Mouse (Mus musculus): ENCODE data around the gene Fam69b. TPM values are rescaled to one million over a fixed set of nuclear protein-coding genes. Genes with fewer than 3 reads are reported as not detected.

Fam69b gene
- 10 to 100 TPM in 1 of 2 experiments, 1 to 10 TPM in 1; 8.6 to 13.9 TPM for total RNA-seq (2021)
- long read RNA-seq, experiment 1, transcript Fam69b-201 (5 exons, 1,622 nt), result major isoform, 5 of 10 reads
- long read RNA-seq, experiment 1, partial matches to known transcripts, result 0 of 10 reads
- long read RNA-seq, experiment 1, other reads (novel, unspliced or antisense), result 5 of 10 reads
- long read RNA-seq, experiment 2, transcript Fam69b-201 (5 exons, 1,622 nt), result major isoform, 54 of 64 reads
- long read RNA-seq, experiment 2, partial matches to known transcripts, result 1 of 64 reads
- long read RNA-seq, experiment 2, other reads (novel, unspliced or antisense), result 9 of 64 reads

- peak; percentile 64 to 67 for DNase-seq (ENCODE audit: low spot score in 2 of 2)
Measured at GRCm38 (mm10) chr2:26627921-26628739, at the start of gene Fam69b. Gene Fam69b, plus strand, starts transcription at chr2:26628457.

GRCm38 (mm10) chr2:26579714-26580113 lies 48.5 kb upstream of the Fam69b start, which contains the start of gene Egfl7:
Gene Egfl7, plus strand, starts transcription at chr2:26580014.
- DNase-seq (ENCODE audit: low spot score in 2 of 2), result no peak

- peak in 1 of 2 experiments; percentile 29 for DNase-seq (ENCODE audit: low spot score in 2 of 2)
Measured at GRCm38 (mm10) chr2:26580751-26581150, 47.5 kb upstream of the Fam69b start.

- DNase-seq (ENCODE audit: low spot score in 2 of 2), result peak in 1 of 2 experiments; percentile 24
Measured at GRCm38 (mm10) chr2:26582203-26582602, 46.1 kb upstream of the Fam69b start.

- peak in 1 of 2 experiments; percentile 22 for DNase-seq (ENCODE audit: low spot score in 2 of 2)
Measured at GRCm38 (mm10) chr2:26582741-26583140, 45.5 kb upstream of the Fam69b start.

- DNase-seq (ENCODE audit: low spot score in 2 of 2), result peak; percentile 51 to 69
Measured at GRCm38 (mm10) chr2:26583640-26584039, 44.6 kb upstream of the Fam69b start.

GRCm38 (mm10) chr2:26585713-26586112 lies 42.5 kb upstream of the Fam69b start:
- no peak for DNase-seq (ENCODE audit: low spot score in 2 of 2)

GRCm38 (mm10) chr2:26586294-26587043 lies 41.8 kb upstream of the Fam69b start, which contains the start of gene Gm20532:
Gene Gm20532, plus strand, starts transcription at chr2:26586639.
- peak; percentile 67 to 72 for DNase-seq (ENCODE audit: low spot score in 2 of 2)

GRCm38 (mm10) chr2:26587044-26587405 lies 41.2 kb upstream of the Fam69b start:
- no peak for DNase-seq (ENCODE audit: low spot score in 2 of 2)

GRCm38 (mm10) chr2:26588573-26588972 lies 39.7 kb upstream of the Fam69b start:
- no peak for DNase-seq (ENCODE audit: low spot score in 2 of 2)

GRCm38 (mm10) chr2:26589284-26589683 lies 39.0 kb upstream of the Fam69b start:
- no peak for DNase-seq (ENCODE audit: low spot score in 2 of 2)

GRCm38 (mm10) chr2:26590282-26590681 lies 38.0 kb upstream of the Fam69b start:
- no peak for DNase-seq (ENCODE audit: low spot score in 2 of 2)

GRCm38 (mm10) chr2:26590962-26591361 lies 37.3 kb upstream of the Fam69b start:
- DNase-seq (ENCODE audit: low spot score in 2 of 2), result no peak

- no peak for DNase-seq (ENCODE audit: low spot score in 2 of 2)
Measured at GRCm38 (mm10) chr2:26591416-26591815, 36.8 kb upstream of the Fam69b start.

- no peak for DNase-seq (ENCODE audit: low spot score in 2 of 2)
Measured at GRCm38 (mm10) chr2:26593211-26594021, 34.8 kb upstream of the Fam69b start.

- peak in 1 of 2 experiments; percentile 57 for DNase-seq (ENCODE audit: low spot score in 2 of 2)
Measured at GRCm38 (mm10) chr2:26594022-26594346, 34.3 kb upstream of the Fam69b start.

GRCm38 (mm10) chr2:26594461-26594933 lies 33.8 kb upstream of the Fam69b start:
- DNase-seq (ENCODE audit: low spot score in 2 of 2), result no peak

GRCm38 (mm10) chr2:26594934-26595724 lies 33.1 kb upstream of the Fam69b start:
- DNase-seq (ENCODE audit: low spot score in 2 of 2), result no peak

GRCm38 (mm10) chr2:26595725-26596435 lies 32.4 kb upstream of the Fam69b start:
- DNase-seq (ENCODE audit: low spot score in 2 of 2), result no peak
